Mouse (Mus musculus): ENCODE results near the gene Dstyk. TPM values are rescaled to one million over a fixed set of nuclear protein-coding genes. Genes with fewer than 3 reads are reported as not detected.

Dstyk gene
- polyA plus RNA-seq, 1 experiment from 2014 or later = 18.4 TPM

GRCm38 (mm10) chr1:132389886-132390585 lies 27.3 kb upstream of the Dstyk start:
- Histone ChIP-seq H3K9ac (peak overlapping the region; percentile 89), H3K27me3 (ENCODE audit: insufficient read depth, low read length) (no peaks in the 10 kb centered on the region), H3K4me3 (ENCODE audit: low read depth, low read length) (peak overlapping the region; percentile 76), H3K9me3 (ENCODE audit: low read depth, low read length) (no peaks in the 10 kb centered on the region), H3K36me3 (ENCODE audit: insufficient read depth) (no peaks in the 10 kb centered on the region), H3K27ac (ENCODE audit: low read depth) (no peak overlapping the region), H3K4me2 (peak overlapping the region; percentile 98), H3K4me1 (ENCODE audit: insufficient read depth) (peaks cover 26% of the 10 kb centered on the region)
- ATAC-seq (ENCODE audit: insufficient read depth) (0 out of 2 replicates have a peak, but pooled peaks have one; percentile 25), DNase-seq (peak; percentile 77)
- WGBS = 15% methylated on average over 15 of the region's 15 CpGs
- TF ChIP-seq CTCF (IDR thresholded peaks at IDR 0.05; ENCODE audit: low read depth) = peak; percentile 63

- ATAC-seq (ENCODE audit: insufficient read depth) (peak; percentile 15; the same call in 1 of the 2 replicates), DNase-seq (peak; percentile 59)
- H3K27me3 ChIP-seq (ENCODE audit: insufficient read depth, low read length) = no peaks in the 10 kb centered on the region
Measured at GRCm38 (mm10) chr1:132390691-132391579, 26.4 kb upstream of the Dstyk start, which contains the start of gene Tmcc2. Gene Tmcc2 (minus strand): TSS chr1:132391281.

GRCm38 (mm10) chr1:132391580-132392022 lies 25.8 kb upstream of the Dstyk start:
- Histone ChIP-seq H3K9ac (peak overlapping the region; percentile 89), H3K4me1 (ENCODE audit: insufficient read depth) (peaks cover 20% of the 10 kb centered on the region), H3K27me3 (ENCODE audit: insufficient read depth, low read length) (no peaks in the 10 kb centered on the region), H3K27ac (ENCODE audit: low read depth) (peak overlapping the region; percentile 60; the same call in 1 of the 2 replicates), H3K36me3 (ENCODE audit: insufficient read depth) (no peaks in the 10 kb centered on the region), H3K4me3 (ENCODE audit: low read depth, low read length) (peak overlapping the region; percentile 76), H3K4me2 (peak overlapping the region; percentile 98), H3K9me3 (ENCODE audit: low read depth, low read length) (no peaks in the 10 kb centered on the region)
- peak; percentile 91 for DNase-seq
- no peak for TF ChIP-seq CTCF (IDR thresholded peaks at IDR 0.05; ENCODE audit: low read depth)
- WGBS = under 1% methylated on average over 52 of the region's 54 CpGs
- ATAC-seq (ENCODE audit: insufficient read depth) = peak; percentile 94

More at GRCm38 (mm10) chr1:132390691-132391579, 26.4 kb upstream of the Dstyk start, which contains the start of gene Tmcc2:
- H3K4me3 ChIP-seq (ENCODE audit: low read depth, low read length) = peak within 1 kb of the TSS; percentile 76
- H3K36me3 ChIP-seq (ENCODE audit: insufficient read depth) = no peaks in the 10 kb centered on the region
- H3K4me1 ChIP-seq (ENCODE audit: insufficient read depth) = peaks cover 22% of the 10 kb centered on the region
- peak within 1 kb of the TSS; percentile 60; the same call in 1 of the 2 replicates for H3K27ac ChIP-seq (ENCODE audit: low read depth)
- H3K9ac ChIP-seq = peak within 1 kb of the TSS; percentile 89
- under 1% methylated on average over 47 of the region's 50 CpGs for WGBS
- H3K4me2 ChIP-seq = peak within 1 kb of the TSS; percentile 98
- TF ChIP-seq CTCF (IDR thresholded peaks at IDR 0.05; ENCODE audit: low read depth) = no peak
- no peaks in the 10 kb centered on the region for H3K9me3 ChIP-seq (ENCODE audit: low read depth, low read length)

GRCm38 (mm10) chr1:132392872-132393271 lies 24.5 kb upstream of the Dstyk start:
- DNase-seq = no peak

GRCm38 (mm10) chr1:132396705-132397104 lies 20.6 kb upstream of the Dstyk start:
- 52% methylated on average over 2 of the region's 2 CpGs for WGBS
- H3K9ac ChIP-seq = no peak overlapping the region
- H3K4me1 ChIP-seq (ENCODE audit: insufficient read depth) = no peaks in the 10 kb centered on the region
- ATAC-seq (ENCODE audit: insufficient read depth) = no peak
- no peak overlapping the region for H3K4me3 ChIP-seq (ENCODE audit: low read depth, low read length)
- no peak for TF ChIP-seq CTCF (IDR thresholded peaks at IDR 0.05; ENCODE audit: low read depth)
- H3K27ac ChIP-seq (ENCODE audit: low read depth) = no peak overlapping the region
- DNase-seq = no peak
- H3K36me3 ChIP-seq (ENCODE audit: insufficient read depth) = no peaks in the 10 kb centered on the region
- H3K9me3 ChIP-seq (ENCODE audit: low read depth, low read length) = no peaks in the 10 kb centered on the region
- no peaks in the 10 kb centered on the region for H3K27me3 ChIP-seq (ENCODE audit: insufficient read depth, low read length)
- H3K4me2 ChIP-seq = no peak overlapping the region

More at GRCm38 (mm10) chr1:132392872-132393271, 24.5 kb upstream of the Dstyk start:
- Histone ChIP-seq H3K4me2 (no peak overlapping the region), H3K4me3 (ENCODE audit: low read depth, low read length) (no peak overlapping the region), H3K36me3 (ENCODE audit: insufficient read depth) (no peaks in the 10 kb centered on the region), H3K4me1 (ENCODE audit: insufficient read depth) (0 out of 2 replicates have a peak, but pooled peaks cover 16% of the 10 kb centered on the region), H3K9me3 (ENCODE audit: low read depth, low read length) (no peaks in the 10 kb centered on the region), H3K27ac (ENCODE audit: low read depth) (no peak overlapping the region), H3K27me3 (ENCODE audit: insufficient read depth, low read length) (no peaks in the 10 kb centered on the region), H3K9ac (no peak overlapping the region)
- ATAC-seq (ENCODE audit: insufficient read depth) = no peak
- no peak for TF ChIP-seq CTCF (IDR thresholded peaks at IDR 0.05; ENCODE audit: low read depth)
- WGBS = 58% methylated on average over 5 of the region's 5 CpGs

- 52% methylated on average over 1 of the region's 1 CpGs for WGBS
Measured at GRCm38 (mm10) chr1:132400538-132400937, 16.8 kb upstream of the Dstyk start.

More at GRCm38 (mm10) chr1:132400538-132400937, 16.8 kb upstream of the Dstyk start:
- TF ChIP-seq CTCF (IDR thresholded peaks at IDR 0.05; ENCODE audit: low read depth) = no peak
- Histone ChIP-seq H3K27me3 (ENCODE audit: insufficient read depth, low read length) (no peaks in the 10 kb centered on the region), H3K9me3 (ENCODE audit: low read depth, low read length) (no peaks in the 10 kb centered on the region), H3K27ac (ENCODE audit: low read depth) (no peak overlapping the region), H3K4me2 (no peak overlapping the region), H3K4me3 (ENCODE audit: low read depth, low read length) (no peak overlapping the region), H3K4me1 (ENCODE audit: insufficient read depth) (no peaks in the 10 kb centered on the region), H3K9ac (no peak overlapping the region), H3K36me3 (ENCODE audit: insufficient read depth) (no peaks in the 10 kb centered on the region)
- DNase-seq = no peak
- no peak for ATAC-seq (ENCODE audit: insufficient read depth)

Measured in lung, embryonic 14.5 days (tissue).